In genomic region chr14:120925731-120926585, GRCm38 (mm10) we compare ENCODE assay signal across 34 mouse cellular contexts. TPM values are rescaled to one million over a fixed set of nuclear protein-coding genes. Genes with fewer than 3 reads are reported as not detected.
DNase-seq lines count a peak whose midpoint lies in the region; ATAC-seq and TF ChIP-seq lines count a peak whose summit lies in the region.
"Had no signal": no experiment of that assay in that cellular context is flagged by ENCODE, and none has a peak within 500 bp of the region (broad histone marks: within the 10 kb centered on the region; RNA-seq: fewer than 3 reads in every experiment).

No protein-coding gene starts in this region.

- intact Hi-C loops in left cerebral cortex, postnatal 25 days (cut with DNase I): no loop called here

- no peak overlapping the region for H3K27ac ChIP-seq in liver, postnatal 0 days (ENCODE audit: low read depth)
- H3K27ac ChIP-seq: embryonic facial prominence, embryonic 12.5 days; embryonic facial prominence, embryonic 15.5 days; forebrain, embryonic 10.5 days; forebrain, embryonic 13.5 days; heart, embryonic 15.5 days; hindbrain, embryonic 10.5 days; hindbrain, embryonic 13.5 days; intestine, embryonic 15.5 days had no signal

- DNase-seq in adrenal gland, postnatal 14 days: peak; percentile 27
- DNase-seq in adrenal gland, postnatal 10 days: no peak
- peak; percentile 84 for DNase-seq in 3T3-L1 (ENCODE audit: low read depth, low spot score)
- peak; percentile 60 for DNase-seq in NIH3T3 (ENCODE audit: low read depth)
- DNase-seq in fibroblast of lung, adult 2 months (ENCODE audit: low read depth): peak; percentile 58
- DNase-seq in left cerebral cortex, postnatal 25 days (ENCODE audit: low spot score in 2 of 2): no peak
- no peak for DNase-seq in liver, postnatal 0 days
- no peak for DNase-seq in ovary, postnatal 14 days (ENCODE audit: low spot score)
- DNase-seq: adrenal gland, postnatal 25 days; B cell, adult 2 months; cerebellum, adult 11 months; cerebellum, adult 2 months; cerebellum, adult 9-11 months; cerebellum, postnatal 25 days; gastrocnemius, postnatal 25 days; heart, adult 18-20 months; heart, postnatal 10 days; heart, postnatal 36 days; kidney, adult 11 months had no signal

- WGBS in liver, postnatal 0 days (ENCODE audit: insufficient replicate concordance): 86% methylated on average over 14 of the region's 14 CpGs

- H3K9me3 ChIP-seq in liver, postnatal 0 days (ENCODE audit: low read length): no peaks in the 10 kb centered on the region
- H3K9me3 ChIP-seq: embryonic facial prominence, embryonic 12.5 days; embryonic facial prominence, embryonic 15.5 days; forebrain, embryonic 10.5 days; forebrain, embryonic 13.5 days; G1E; heart, embryonic 12.5 days; heart, embryonic 15.5 days; hindbrain, embryonic 10.5 days; hindbrain, embryonic 13.5 days; intestine, embryonic 15.5 days had no signal

- H3K36me3 ChIP-seq in liver, postnatal 0 days (replicated peaks; ENCODE audit: insufficient read depth, low read length): peaks cover 72% of the 10 kb centered on the region

- no peak overlapping the region for H3K4me2 ChIP-seq in liver, postnatal 0 days (ENCODE audit: low read depth, low read length)
- H3K4me2 ChIP-seq: embryonic facial prominence, embryonic 12.5 days; embryonic facial prominence, embryonic 15.5 days; forebrain, embryonic 13.5 days; heart, embryonic 12.5 days; heart, embryonic 15.5 days; hindbrain, embryonic 13.5 days; intestine, embryonic 15.5 days had no signal

- H3K4me3 ChIP-seq in liver, postnatal 0 days (ENCODE audit: low read depth, low read length): no peak overlapping the region
- H3K4me3 ChIP-seq: embryonic facial prominence, embryonic 12.5 days; embryonic facial prominence, embryonic 15.5 days; erythroblast, embryonic 14.5 days; forebrain, embryonic 10.5 days; forebrain, embryonic 13.5 days; heart, embryonic 12.5 days; heart, embryonic 15.5 days; hindbrain, embryonic 10.5 days; hindbrain, embryonic 13.5 days; intestine, embryonic 15.5 days had no signal

- no peak for ATAC-seq in liver, postnatal 0 days
- ATAC-seq: activated CD4-positive, CD25-positive, alpha-beta regulatory T cell, adult 4 months; forebrain, embryonic 13.5 days; forebrain, embryonic 16.5 days; hindbrain, embryonic 16.5 days; intestine, embryonic 15.5 days had no signal

- no peak for TF ChIP-seq CTCF in liver, postnatal 0 days (IDR thresholded peaks at IDR 0.05; ENCODE audit: low read depth)

- H3K9ac ChIP-seq in liver, postnatal 0 days (replicated peaks): no peak overlapping the region
- H3K9ac ChIP-seq: embryonic facial prominence, embryonic 12.5 days; embryonic facial prominence, embryonic 15.5 days; forebrain, embryonic 13.5 days; heart, embryonic 12.5 days; heart, embryonic 15.5 days; hindbrain, embryonic 13.5 days; intestine, embryonic 15.5 days had no signal

- TF ChIP-seq EP300 in liver, postnatal 0 days (IDR thresholded peaks at IDR 0.05; ENCODE audit: low read depth): no peak

- H3K27me3 ChIP-seq in liver, postnatal 0 days (ENCODE audit: insufficient read depth, low read length): no peaks in the 10 kb centered on the region
- H3K27me3 ChIP-seq: CH12.LX; embryonic facial prominence, embryonic 12.5 days; embryonic facial prominence, embryonic 15.5 days; forebrain, embryonic 13.5 days; heart, embryonic 12.5 days; heart, embryonic 15.5 days; hindbrain, embryonic 13.5 days; intestine, embryonic 15.5 days had no signal

- H3K4me1 ChIP-seq in liver, postnatal 0 days (ENCODE audit: insufficient read depth): no peaks in the 10 kb centered on the region
- H3K4me1 ChIP-seq: embryonic facial prominence, embryonic 12.5 days; embryonic facial prominence, embryonic 15.5 days; forebrain, embryonic 10.5 days; forebrain, embryonic 13.5 days; heart, embryonic 15.5 days; hindbrain, embryonic 10.5 days; hindbrain, embryonic 13.5 days; intestine, embryonic 15.5 days had no signal

RNA-seq across cellular contexts. Expression of gene Ipo5, which starts 14.9 kb away (rescaled TPM):
- 70.5 and 77.0 TPM in 2 replicates for total RNA-seq in adrenal gland, postnatal 14 days (2021)
- total RNA-seq in adrenal gland, postnatal 10 days (2021): 10 to 100 TPM; 67.4 to 77.9 TPM
- 100 to 1,000 TPM; 103 to 111 TPM for total RNA-seq in left cerebral cortex, postnatal 25 days (2021)
- 15.6 and 17.3 TPM in 2 replicates for polyA plus RNA-seq in liver, postnatal 0 days (2015; fragmentation: Nextera tagmentation; extraction: Ambion mirVana)

Comparison
In these comparisons a context has a peak if more than half of its experiments do, and no peak if none do; other contexts are left out.
1. DNase-seq: peak in adrenal gland, postnatal 14 days (single experiment), 3T3-L1 (single experiment), NIH3T3 (single experiment) and fibroblast of lung, adult 2 months (single experiment); none in adrenal gland, postnatal 10 days (single experiment), left cerebral cortex, postnatal 25 days (0 of 2), liver, postnatal 0 days (single experiment) and ovary, postnatal 14 days (single experiment).